Mouse (Mus musculus) cerebellum, postnatal 14 days (tissue): ENCODE data around the gene Zfp955b.
"Not testable (repeated sequence)": the region's sequence is repeated elsewhere in the genome, so short reads cannot be mapped to it uniquely, and the experiment has no call there.

ENCODE experiments used
- DNase-seq, 2 experiments: peaks; one replicate each; pipeline ENCODE4 v3.0.0; 2021; ENCODE audit warnings: mixed read lengths in 2 of 2

Zfp955b gene

GRCm38 (mm10) chr17:33289039-33289875, at the start of gene Zfp955b:
TSS of gene Zfp955b (plus strand) at chr17:33289544.
- DNase-seq: not testable (repeated sequence)

- not testable (repeated sequence) for DNase-seq
Measured at GRCm38 (mm10) chr17:33254530-33255318, 34.6 kb upstream of the Zfp955b start, which contains the start of gene Zfp955a. TSS of gene Zfp955a (minus strand) at chr17:33255145.

- not testable (repeated sequence) for DNase-seq
Measured at GRCm38 (mm10) chr17:33255319-33255657, 34.1 kb upstream of the Zfp955b start.

- DNase-seq: no peak
Measured at GRCm38 (mm10) chr17:33264376-33264775, 25.0 kb upstream of the Zfp955b start, which contains the start of gene Olfr63. TSS of gene Olfr63 (plus strand) at chr17:33264676.

DNA sequence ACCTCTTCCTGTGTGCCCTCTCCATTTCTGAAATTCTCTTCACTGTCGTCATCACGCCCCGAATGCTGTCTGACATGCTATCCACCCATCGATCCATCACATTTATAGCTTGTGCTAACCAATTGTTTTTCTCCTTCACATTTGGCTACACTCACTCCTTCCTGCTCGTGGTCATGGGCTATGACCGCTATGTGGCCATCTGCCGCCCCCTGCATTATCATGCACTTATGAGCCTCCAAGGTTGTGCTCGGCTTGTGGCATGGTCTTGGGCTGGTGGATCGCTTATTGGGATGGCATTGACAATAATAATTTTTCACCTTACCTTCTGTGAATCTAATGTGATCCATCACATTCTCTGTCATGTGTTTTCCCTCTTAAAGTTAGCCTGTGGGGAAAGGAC, 20.4 kb upstream of the Zfp955b start:
- no peak for DNase-seq

DNA sequence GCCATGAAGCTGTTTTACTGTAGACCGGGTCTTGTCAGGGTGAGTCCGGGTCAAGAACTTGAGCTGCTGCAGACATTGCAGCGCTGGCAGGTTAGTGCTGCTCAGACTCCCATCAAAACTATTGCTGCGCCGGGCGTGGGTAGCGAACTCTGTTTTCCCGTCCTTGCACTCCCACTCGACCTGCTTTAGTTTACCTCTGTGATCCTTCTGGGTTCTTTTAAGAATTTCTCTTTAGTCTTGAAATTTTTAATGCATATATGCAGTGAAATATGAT, 469 bp downstream of the Zfp955b start:
- DNase-seq: not testable (repeated sequence)

DNA sequence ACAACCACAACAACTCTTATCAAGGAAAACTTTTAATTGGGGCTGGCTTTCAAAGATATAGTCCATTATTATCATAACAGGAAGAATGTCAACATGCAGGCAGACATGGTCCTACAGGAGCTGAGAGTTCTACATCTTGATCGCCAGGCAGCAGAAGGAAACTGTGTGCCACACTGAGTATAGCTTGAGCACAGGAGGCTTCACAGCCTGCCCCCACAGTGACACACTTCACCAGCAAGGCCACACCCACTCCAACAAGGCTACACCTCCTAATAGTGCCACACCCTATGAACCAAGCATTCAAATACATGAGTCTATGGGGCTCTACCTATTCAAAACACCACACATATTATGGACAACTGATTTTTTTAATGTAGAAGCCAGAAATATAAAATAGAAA, 63.6 kb downstream of the Zfp955b start:
- no peak for DNase-seq
